Mouse (Mus musculus): ENCODE data around the gene Isoc2b. TPM values are rescaled to one million over a fixed set of nuclear protein-coding genes. Genes with fewer than 3 reads are reported as not detected.

Gene Isoc2b
- polyA plus RNA-seq, 1 experiment from 2014 or later: 3.7 TPM

- Histone ChIP-seq H3K9me3 (replicated peaks) (no peaks in the 10 kb centered on the region), H3K4me1 (replicated peaks) (peaks cover 30% of the 10 kb centered on the region), H3K4me3 (replicated peaks) (no peak overlapping the region), H3K36me3 (replicated peaks) (peaks cover 46% of the 10 kb centered on the region), H3K27me3 (no peaks in the 10 kb centered on the region), H3K9ac (no peak overlapping the region), H3K4me2 (no peak overlapping the region), H3K27ac (replicated peaks) (0 out of 2 replicates have a peak overlapping the region, but pooled peaks have one; percentile 45)
- 66% methylated on average over 7 of the region's 7 CpGs for WGBS (ENCODE audit: insufficient replicate concordance)
- ATAC-seq (ENCODE audit: insufficient read depth): no peak
Measured at GRCm38 (mm10) chr7:4795767-4796433, 74.2 kb downstream of the Isoc2b start.

Other genes starting within 250 kb of the Isoc2b start
- 34.4 and 39.1 TPM in 2 replicates for gene Tmem86b, start 238.8 kb downstream of the Isoc2b start, polyA plus RNA-seq (2015; fragmentation: Nextera tagmentation; extraction: Ambion mirVana)
- gene Ppp6r1, start 211.2 kb downstream of the Isoc2b start, polyA plus RNA-seq (2015; fragmentation: Nextera tagmentation; extraction: Ambion mirVana): 6.5 and 8.1 TPM in 2 replicates
- gene Hspbp1, start 185.2 kb downstream of the Isoc2b start, polyA plus RNA-seq (2015; fragmentation: Nextera tagmentation; extraction: Ambion mirVana): 54.4 and 58.1 TPM in 2 replicates
- gene Brsk1, start 179.7 kb downstream of the Isoc2b start, polyA plus RNA-seq (2015; fragmentation: Nextera tagmentation; extraction: Ambion mirVana): 0.03 and 0.12 TPM in 2 replicates
- gene Tmem150b, start 145.0 kb downstream of the Isoc2b start, polyA plus RNA-seq (2015; fragmentation: Nextera tagmentation; extraction: Ambion mirVana): 0.14 and 0.37 TPM in 2 replicates
- 50.1 and 56.1 TPM in 2 replicates for gene Kmt5c, start 130.1 kb downstream of the Isoc2b start, polyA plus RNA-seq (2015; fragmentation: Nextera tagmentation; extraction: Ambion mirVana)
- gene Cox6b2, start 117.2 kb downstream of the Isoc2b start, polyA plus RNA-seq (2015; fragmentation: Nextera tagmentation; extraction: Ambion mirVana): 66.0 and 79.3 TPM in 2 replicates
- not detected in 2 replicates for gene Fam71e2, start 99.0 kb downstream of the Isoc2b start, polyA plus RNA-seq (2015; fragmentation: Nextera tagmentation; extraction: Ambion mirVana)
- gene Il11, start 87.4 kb downstream of the Isoc2b start, polyA plus RNA-seq (2015; fragmentation: Nextera tagmentation; extraction: Ambion mirVana): 0.06 TPM in 1 of 2 replicates, not detected in the other
- gene Tmem190, start 87.3 kb downstream of the Isoc2b start, polyA plus RNA-seq (2015; fragmentation: Nextera tagmentation; extraction: Ambion mirVana): 0.21 TPM in 1 of 2 replicates, not detected in the other
- 9.5 and 10.3 TPM in 2 replicates for gene Tmem238, start 80.6 kb downstream of the Isoc2b start, polyA plus RNA-seq (2015; fragmentation: Nextera tagmentation; extraction: Ambion mirVana)
- 169 and 173 TPM in 2 replicates for gene Rpl28, start 77.4 kb downstream of the Isoc2b start, polyA plus RNA-seq (2015; fragmentation: Nextera tagmentation; extraction: Ambion mirVana)
- gene Ube2s, start 57.7 kb downstream of the Isoc2b start, polyA plus RNA-seq (2015; fragmentation: Nextera tagmentation; extraction: Ambion mirVana): 302 and 318 TPM in 2 replicates
- not detected in 2 replicates for gene Shisa7, start 25.6 kb downstream of the Isoc2b start, polyA plus RNA-seq (2015; fragmentation: Nextera tagmentation; extraction: Ambion mirVana)
- gene Isoc2a, start 6.9 kb upstream of the Isoc2b start, polyA plus RNA-seq (2015; fragmentation: Nextera tagmentation; extraction: Ambion mirVana): 0.68 and 0.77 TPM in 2 replicates
- gene Gm36210, start 36.3 kb upstream of the Isoc2b start, polyA plus RNA-seq (2015; fragmentation: Nextera tagmentation; extraction: Ambion mirVana): not detected in 2 replicates
- gene Zfp628, start 45.0 kb upstream of the Isoc2b start, polyA plus RNA-seq (2015; fragmentation: Nextera tagmentation; extraction: Ambion mirVana): 1.7 TPM in 2 replicates
- 0.23 and 0.45 TPM in 2 replicates for gene Nat14, start 51.8 kb upstream of the Isoc2b start, polyA plus RNA-seq (2015; fragmentation: Nextera tagmentation; extraction: Ambion mirVana)
- gene Ssc5d, start 55.5 kb upstream of the Isoc2b start, polyA plus RNA-seq (2015; fragmentation: Nextera tagmentation; extraction: Ambion mirVana): 0.15 TPM in 2 replicates
- 0.07 TPM in 1 of 2 replicates, not detected in the other for gene Sbk2, start 94.1 kb upstream of the Isoc2b start, polyA plus RNA-seq (2015; fragmentation: Nextera tagmentation; extraction: Ambion mirVana)
- gene Sbk3, start 100.9 kb upstream of the Isoc2b start, polyA plus RNA-seq (2015; fragmentation: Nextera tagmentation; extraction: Ambion mirVana): not detected in 2 replicates
- gene Zfp579, start 125.9 kb upstream of the Isoc2b start, polyA plus RNA-seq (2015; fragmentation: Nextera tagmentation; extraction: Ambion mirVana): 3.3 and 4.6 TPM in 2 replicates
- 9.3 and 10.0 TPM in 2 replicates for gene Zfp524, start 144.2 kb upstream of the Isoc2b start, polyA plus RNA-seq (2015; fragmentation: Nextera tagmentation; extraction: Ambion mirVana)
- 15.6 and 17.9 TPM in 2 replicates for gene Fiz1, start 144.4 kb upstream of the Isoc2b start, polyA plus RNA-seq (2015; fragmentation: Nextera tagmentation; extraction: Ambion mirVana)
- gene Gm44973, start 145.2 kb upstream of the Isoc2b start, polyA plus RNA-seq (2015; fragmentation: Nextera tagmentation; extraction: Ambion mirVana): 0.53 and 1.2 TPM in 2 replicates
- 1.3 and 1.5 TPM in 2 replicates for gene Zfp865, start 150.1 kb upstream of the Isoc2b start, polyA plus RNA-seq (2015; fragmentation: Nextera tagmentation; extraction: Ambion mirVana)
- gene Ccdc106, start 150.3 kb upstream of the Isoc2b start, polyA plus RNA-seq (2015; fragmentation: Nextera tagmentation; extraction: Ambion mirVana): 0.28 and 0.40 TPM in 2 replicates
- not detected in 2 replicates for gene 4632433K11Rik, start 163.9 kb upstream of the Isoc2b start, polyA plus RNA-seq (2015; fragmentation: Nextera tagmentation; extraction: Ambion mirVana)
- gene Zfp784, start 168.2 kb upstream of the Isoc2b start, polyA plus RNA-seq (2015; fragmentation: Nextera tagmentation; extraction: Ambion mirVana): 1.2 and 1.4 TPM in 2 replicates
- gene Zfp580, start 181.3 kb upstream of the Isoc2b start, polyA plus RNA-seq (2015; fragmentation: Nextera tagmentation; extraction: Ambion mirVana): 1.7 and 2.0 TPM in 2 replicates
- 59.4 and 60.8 TPM in 2 replicates for gene U2af2, start 191.9 kb upstream of the Isoc2b start, polyA plus RNA-seq (2015; fragmentation: Nextera tagmentation; extraction: Ambion mirVana)
- gene Epn1, start 210.0 kb upstream of the Isoc2b start, polyA plus RNA-seq (2015; fragmentation: Nextera tagmentation; extraction: Ambion mirVana): 49.2 and 54.5 TPM in 2 replicates
- not detected in 2 replicates for gene Rfpl4, start 246.7 kb upstream of the Isoc2b start, polyA plus RNA-seq (2015; fragmentation: Nextera tagmentation; extraction: Ambion mirVana)

Data from liver, embryonic 15.5 days (tissue).